Mouse (Mus musculus) heart, postnatal 0 days (tissue): ENCODE measurements around the gene Tmigd1.

Source experiments
- CTCF ChIP-seq: IDR thresholded peaks from 2 replicates; pipeline ENCODE4 v1.5.1; 2016; ENCODE audit warnings: antibody characterized with exemption, control low read depth, low read depth
- EP300 ChIP-seq: IDR thresholded peaks from 2 replicates; pipeline ENCODE4 v1.6.1; 2016; ENCODE audit warnings: antibody characterized with exemption, low read depth

- TF ChIP-seq CTCF: no peak
- TF ChIP-seq EP300: no peak
Measured at GRCm38 (mm10) chr11:76884451-76884850, 17.5 kb upstream of the Tmigd1 start.
